Mouse (Mus musculus): ENCODE data around the gene Ndufs3. TPM values are rescaled to one million over a fixed set of nuclear protein-coding genes. Genes with fewer than 3 reads are reported as not detected.

The Ndufs3 gene
- 10 to 100 TPM in 25 of 26 experiments, 1 to 10 TPM in 1; 9.7 to 88.8 (median 48.3) TPM for total RNA-seq (2018; cell fraction: chromatin; rRNA removed)
- 100 to 1,000 TPM in 12 of 26 experiments, 10 to 100 TPM in 14; 68.1 to 131 (median 98.3) TPM for total RNA-seq (2018; cell fraction: cytosol; rRNA removed)
- 10 to 100 TPM; 19.6 to 91.0 (median 53.1) TPM for total RNA-seq (2018; cell fraction: nucleus; rRNA removed)
- 67.4 to 116 TPM (median 113 TPM) in 3 replicates for polyA plus RNA-seq (2018)

GRCm38 (mm10) chr2:90904076-90904855, at the start of gene Ndufs3, which contains the start of gene Kbtbd4:
Gene Ndufs3 (minus strand): TSS chr2:90904827.
Gene Kbtbd4 (plus strand): TSS chr2:90904740.
- WGBS (ENCODE audit: missing documents), result 3% methylated on average over 33 of the region's 43 CpGs
- H3K36me3 ChIP-seq (ENCODE audit: inconsistent target), result peaks cover 25% of the 10 kb centered on the region
- peaks cover 44% of the 10 kb centered on the region for H3K79me2 ChIP-seq (ENCODE audit: inconsistent target)
- peak within 1 kb of the TSS; percentile 85 for H3K27ac ChIP-seq
- peak within 1 kb of the TSS; percentile 90 for H3K4me3 ChIP-seq (ENCODE audit: inconsistent target)

DNA sequence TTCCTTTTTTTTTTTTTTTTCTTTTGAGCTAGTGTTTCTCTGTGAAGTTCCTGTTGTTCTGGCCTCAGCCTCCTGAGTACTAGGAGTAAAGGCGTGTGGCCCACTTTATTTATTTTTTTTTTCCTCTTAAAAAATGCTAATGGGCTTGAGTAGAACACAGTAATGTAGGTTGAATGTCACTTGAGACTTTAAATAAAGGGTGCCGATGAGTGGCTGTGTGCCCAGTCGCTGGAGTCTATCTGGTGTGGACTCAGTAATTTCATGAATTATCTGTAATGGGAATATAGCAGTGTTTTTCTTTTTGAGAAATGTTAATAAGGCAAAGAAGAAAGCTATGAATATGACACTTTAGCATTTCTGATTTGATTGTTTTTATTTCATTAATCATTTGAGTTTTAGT, 48.8 kb upstream of the Ndufs3 start:
- H3K36me3 ChIP-seq (ENCODE audit: inconsistent target), result no peaks in the 10 kb centered on the region
- no peak overlapping the region for H3K4me3 ChIP-seq (ENCODE audit: inconsistent target)
- no peak overlapping the region for H3K27ac ChIP-seq
- H3K79me2 ChIP-seq (ENCODE audit: inconsistent target), result peaks cover 100% of the 10 kb centered on the region
- WGBS (ENCODE audit: missing documents), result 97% methylated on average over 3 of the region's 3 CpGs

DNA sequence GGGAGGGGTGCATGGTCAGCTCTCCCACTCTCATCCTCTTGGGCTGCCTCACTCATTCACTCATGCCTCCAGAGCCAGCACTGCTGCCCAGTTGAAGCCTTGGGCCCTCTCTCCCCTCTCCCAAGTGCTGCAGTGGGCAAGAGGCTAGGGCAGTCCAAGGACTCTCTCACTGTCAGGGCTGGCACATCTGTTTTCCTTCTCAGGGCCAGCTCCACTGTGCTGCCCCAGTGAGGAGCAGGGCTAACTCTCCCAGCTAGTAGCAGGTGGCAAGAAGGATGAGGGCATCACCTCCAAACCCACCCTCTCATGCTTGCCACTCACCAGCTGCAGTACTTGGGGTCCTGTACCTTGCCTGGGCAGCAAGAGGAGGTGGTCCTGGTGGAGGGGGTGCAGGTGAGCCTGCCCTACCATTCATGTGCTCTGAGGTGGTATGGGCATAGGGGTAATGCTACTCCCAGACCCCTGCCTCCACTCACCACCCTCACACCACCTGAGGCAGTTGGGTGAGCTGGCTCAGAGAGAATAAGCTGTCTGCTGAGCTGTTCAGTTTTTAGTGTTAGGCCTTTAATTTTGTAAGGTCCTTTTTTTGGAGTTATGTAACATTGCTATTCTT, 46.1 kb upstream of the Ndufs3 start:
- Histone ChIP-seq H3K27ac (no peak overlapping the region), H3K79me2 (ENCODE audit: inconsistent target) (peaks cover 100% of the 10 kb centered on the region), H3K36me3 (ENCODE audit: inconsistent target) (no peaks in the 10 kb centered on the region), H3K4me3 (ENCODE audit: inconsistent target) (no peak overlapping the region)

DNA sequence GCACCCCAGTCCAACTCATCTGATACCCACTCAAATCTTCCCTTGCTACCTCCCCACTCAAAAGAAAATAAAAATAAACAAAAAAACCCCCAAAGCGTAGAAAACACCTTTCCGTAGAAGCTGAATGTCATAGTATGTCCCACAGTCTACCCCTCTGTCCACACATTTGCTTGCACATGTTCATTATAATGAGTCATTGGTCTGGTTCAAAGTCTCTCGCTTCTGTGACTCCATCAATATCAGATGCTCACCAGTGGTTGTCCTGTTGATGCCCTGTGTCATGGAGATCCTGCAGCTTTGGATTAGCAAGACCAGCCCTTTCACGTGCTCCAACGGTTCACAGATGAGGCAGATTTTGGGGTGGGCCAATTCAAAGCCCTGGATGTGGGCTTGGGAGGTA, 45.5 kb upstream of the Ndufs3 start:
- H3K4me3 ChIP-seq (ENCODE audit: inconsistent target), result no peak overlapping the region
- 91% methylated on average over 5 of the region's 5 CpGs for WGBS (ENCODE audit: missing documents)
- no peak overlapping the region for H3K27ac ChIP-seq
- H3K79me2 ChIP-seq (ENCODE audit: inconsistent target), result peaks cover 100% of the 10 kb centered on the region
- H3K36me3 ChIP-seq (ENCODE audit: inconsistent target), result no peaks in the 10 kb centered on the region

GRCm38 (mm10) chr2:90941744-90942143, 37.1 kb upstream of the Ndufs3 start:
- Histone ChIP-seq H3K79me2 (ENCODE audit: inconsistent target) (peaks cover 60% of the 10 kb centered on the region), H3K36me3 (ENCODE audit: inconsistent target) (no peaks in the 10 kb centered on the region), H3K4me3 (ENCODE audit: inconsistent target) (peak overlapping the region; percentile 74), H3K27ac (no peak overlapping the region)
- 81% methylated on average over 2 of the region's 2 CpGs for WGBS (ENCODE audit: missing documents)

GRCm38 (mm10) chr2:90940233-90941229, 35.9 kb upstream of the Ndufs3 start, which contains the start of gene Celf1:
Gene Celf1 (plus strand): TSS chr2:90940382.
- H3K79me2 ChIP-seq (ENCODE audit: inconsistent target), result peaks cover 48% of the 10 kb centered on the region
- no peaks in the 10 kb centered on the region for H3K36me3 ChIP-seq (ENCODE audit: inconsistent target)
- peak within 1 kb of the TSS; percentile 74 for H3K4me3 ChIP-seq (ENCODE audit: inconsistent target)
- H3K27ac ChIP-seq, result peak within 1 kb of the TSS; percentile 66
- WGBS (ENCODE audit: missing documents), result under 1% methylated on average over 102 of the region's 113 CpGs

DNA sequence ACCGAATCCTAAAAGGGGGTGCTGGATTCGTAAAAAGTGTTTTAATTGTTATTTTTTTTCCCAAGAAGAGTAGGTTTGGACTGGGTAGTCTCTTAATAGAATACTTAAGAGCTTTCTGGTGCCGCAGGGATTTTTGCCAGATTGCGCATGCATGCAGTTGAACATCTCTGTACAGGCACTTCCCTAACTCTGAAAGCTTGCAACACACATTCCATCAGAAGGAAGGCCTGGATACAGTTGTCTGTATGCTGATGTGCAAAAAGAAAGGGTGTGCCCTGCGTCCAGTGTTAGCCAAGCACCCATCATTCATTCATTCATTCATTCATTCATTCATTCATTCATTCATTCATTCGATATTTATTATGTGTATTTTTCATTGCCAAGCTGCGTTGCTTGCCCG, 35.1 kb upstream of the Ndufs3 start:
- Histone ChIP-seq H3K4me3 (ENCODE audit: inconsistent target) (peak overlapping the region; percentile 35), H3K36me3 (ENCODE audit: inconsistent target) (no peaks in the 10 kb centered on the region), H3K79me2 (ENCODE audit: inconsistent target) (peaks cover 40% of the 10 kb centered on the region), H3K27ac (no peak overlapping the region)
- WGBS (ENCODE audit: missing documents), result 30% methylated on average over 8 of the region's 8 CpGs

- 83% methylated on average over 3 of the region's 3 CpGs for WGBS (ENCODE audit: missing documents)
- no peak overlapping the region for H3K27ac ChIP-seq
- no peaks in the 10 kb centered on the region for H3K36me3 ChIP-seq (ENCODE audit: inconsistent target)
- no peak overlapping the region for H3K4me3 ChIP-seq (ENCODE audit: inconsistent target)
- H3K79me2 ChIP-seq (ENCODE audit: inconsistent target), result peaks cover 26% of the 10 kb centered on the region
Observed at GRCm38 (mm10) chr2:90938362-90938761, 33.7 kb upstream of the Ndufs3 start.

DNA sequence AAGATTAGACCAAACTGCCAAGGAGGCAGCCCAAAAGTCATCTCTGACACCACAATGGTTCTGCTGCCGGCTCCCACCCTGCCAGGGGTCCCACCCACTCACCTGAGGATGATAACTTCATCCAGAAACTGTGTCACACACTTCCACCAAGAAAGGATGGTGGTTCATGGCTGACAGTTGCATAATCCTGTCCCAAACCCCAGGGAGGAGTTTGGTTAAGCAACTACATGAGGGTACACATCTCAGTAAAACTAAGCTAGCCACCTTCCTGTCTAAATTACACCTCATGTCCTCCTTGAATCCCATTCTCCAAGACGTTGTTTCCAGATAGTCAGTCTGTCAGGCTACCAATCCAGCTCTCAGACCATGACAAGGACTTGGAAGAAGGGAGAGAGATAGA, 27.6 kb upstream of the Ndufs3 start:
- no peak overlapping the region for H3K27ac ChIP-seq
- no peak overlapping the region for H3K4me3 ChIP-seq (ENCODE audit: inconsistent target)
- H3K79me2 ChIP-seq (ENCODE audit: inconsistent target), result no peaks in the 10 kb centered on the region
- no peaks in the 10 kb centered on the region for H3K36me3 ChIP-seq (ENCODE audit: inconsistent target)
- 49% methylated on average over 2 of the region's 2 CpGs for WGBS (ENCODE audit: missing documents)

DNA sequence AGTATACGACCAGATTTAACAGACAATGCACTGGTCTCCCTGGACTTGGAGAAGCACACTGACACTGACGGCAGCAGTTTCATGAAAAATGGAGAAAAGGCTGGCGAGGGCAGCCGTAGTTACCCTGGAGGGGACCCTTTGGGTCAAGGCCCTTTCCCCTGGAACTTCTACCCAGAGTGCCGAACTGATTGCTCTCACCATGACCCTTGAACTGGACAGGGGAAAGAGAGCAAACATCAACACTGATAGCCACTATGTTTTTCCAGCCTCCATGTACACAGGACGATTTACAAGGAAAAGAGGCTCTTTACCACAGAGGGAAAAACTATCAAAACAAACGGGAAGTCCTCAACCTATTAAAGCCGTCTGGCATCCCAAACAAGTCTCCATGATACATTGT, 27.2 kb upstream of the Ndufs3 start:
- 84% methylated on average over 7 of the region's 8 CpGs for WGBS (ENCODE audit: missing documents)
- Histone ChIP-seq H3K36me3 (ENCODE audit: inconsistent target) (no peaks in the 10 kb centered on the region), H3K27ac (no peak overlapping the region), H3K79me2 (ENCODE audit: inconsistent target) (no peaks in the 10 kb centered on the region), H3K4me3 (ENCODE audit: inconsistent target) (no peak overlapping the region)

- 91% methylated on average over 13 of the region's 13 CpGs for WGBS (ENCODE audit: missing documents)
- Histone ChIP-seq H3K79me2 (ENCODE audit: inconsistent target) (no peaks in the 10 kb centered on the region), H3K27ac (no peak overlapping the region), H3K4me3 (ENCODE audit: inconsistent target) (no peak overlapping the region), H3K36me3 (ENCODE audit: inconsistent target) (no peaks in the 10 kb centered on the region)
Observed at GRCm38 (mm10) chr2:90928566-90928965, 23.9 kb upstream of the Ndufs3 start.

DNA sequence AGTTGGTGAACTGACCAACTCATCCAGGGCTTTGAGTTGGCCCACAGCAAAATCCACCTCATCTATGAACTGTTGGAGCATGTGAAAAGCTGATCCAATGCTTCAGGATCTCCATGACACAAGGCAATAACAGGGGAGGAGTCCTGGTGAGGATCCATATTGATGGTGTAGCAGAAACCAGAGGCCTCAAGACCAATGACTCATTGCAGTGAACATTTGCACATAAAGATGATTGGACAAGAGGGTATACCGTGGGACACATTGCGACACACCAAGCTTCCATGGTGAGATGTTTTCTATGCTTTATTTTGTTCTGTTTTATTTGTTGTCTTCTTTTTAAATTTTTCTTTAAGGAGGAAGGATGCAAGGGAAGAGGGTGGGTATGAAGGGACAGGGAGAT, 18.0 kb upstream of the Ndufs3 start:
- WGBS (ENCODE audit: missing documents), result 53% methylated on average over 2 of the region's 2 CpGs
- no peak overlapping the region for H3K27ac ChIP-seq
- H3K79me2 ChIP-seq (ENCODE audit: inconsistent target), result peaks cover 10% of the 10 kb centered on the region; the same call in 1 of the 2 replicates
- no peaks in the 10 kb centered on the region for H3K36me3 ChIP-seq (ENCODE audit: inconsistent target)
- H3K4me3 ChIP-seq (ENCODE audit: inconsistent target), result no peak overlapping the region

DNA sequence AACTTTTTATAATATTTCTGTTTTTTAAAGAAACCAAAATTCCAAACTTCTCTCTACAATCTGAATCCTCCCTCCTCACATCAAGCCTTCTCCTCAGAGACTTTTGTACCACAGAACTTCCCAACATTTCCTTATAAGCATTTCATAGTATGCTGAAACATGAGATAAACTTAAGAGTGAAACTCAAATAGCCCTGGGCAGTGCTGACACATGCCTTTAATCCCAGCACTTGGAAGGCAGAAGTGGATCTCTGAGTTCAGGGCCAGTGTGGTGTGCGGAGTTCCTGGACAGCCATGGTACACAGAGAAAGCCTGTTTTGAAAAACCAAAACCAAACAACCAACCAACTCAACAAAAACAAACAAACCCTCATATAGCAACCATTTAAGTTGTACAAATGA, 16.6 kb upstream of the Ndufs3 start:
- WGBS (ENCODE audit: missing documents), result 89% methylated on average over 1 of the region's 1 CpGs
- Histone ChIP-seq H3K79me2 (ENCODE audit: inconsistent target) (peaks cover 21% of the 10 kb centered on the region), H3K27ac (no peak overlapping the region)

More for the DNA sequence above, 16.6 kb upstream of the Ndufs3 start:
- Histone ChIP-seq H3K36me3 (ENCODE audit: inconsistent target) (no peaks in the 10 kb centered on the region), H3K4me3 (ENCODE audit: inconsistent target) (no peak overlapping the region)
